Mouse (Mus musculus): ENCODE measurements around the gene Wnt9a. TPM values are rescaled to one million over a fixed set of nuclear protein-coding genes. Genes with fewer than 3 reads are reported as not detected.
"Not testable (repeated sequence)": the region's sequence is repeated elsewhere in the genome, so short reads cannot be mapped to it uniquely, and the experiment has no call there.

Gene Wnt9a
- polyA plus RNA-seq, 1 experiment from 2014 or later: 0.20 TPM

DNA sequence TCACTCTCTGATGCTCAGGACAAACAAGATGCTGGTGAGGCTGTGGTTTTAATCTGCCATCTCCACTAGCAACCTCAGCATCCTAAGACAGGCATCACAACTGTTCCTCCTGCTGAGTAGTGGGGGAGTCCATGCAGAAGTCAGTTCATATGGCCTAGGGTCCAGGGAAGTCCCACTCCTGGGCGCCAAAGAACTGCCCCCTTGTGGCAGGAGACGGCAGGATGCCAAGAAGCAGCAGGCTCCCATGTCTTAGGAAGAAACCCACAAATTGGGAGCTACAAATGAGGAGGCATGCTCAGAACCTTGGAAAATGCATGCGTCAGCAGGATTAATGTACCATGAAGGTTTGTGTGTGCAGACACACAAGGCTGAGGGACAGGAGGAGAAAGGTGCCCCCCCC lies 59.9 kb downstream of the Wnt9a start:
- no peak overlapping the region for H3K9ac ChIP-seq
- H3K4me3 ChIP-seq (replicated peaks): no peak overlapping the region
- no peak overlapping the region for H3K4me2 ChIP-seq
- H3K4me1 ChIP-seq (replicated peaks): no peaks in the 10 kb centered on the region
- no peak overlapping the region for H3K27ac ChIP-seq (replicated peaks)
- no peaks in the 10 kb centered on the region for H3K36me3 ChIP-seq (replicated peaks)
- WGBS (ENCODE audit: insufficient replicate concordance): 35% methylated on average over 3 of the region's 3 CpGs
- ATAC-seq (ENCODE audit: insufficient read depth): no peak
- no peaks in the 10 kb centered on the region for H3K9me3 ChIP-seq (replicated peaks)
- H3K27me3 ChIP-seq: no peaks in the 10 kb centered on the region

DNA sequence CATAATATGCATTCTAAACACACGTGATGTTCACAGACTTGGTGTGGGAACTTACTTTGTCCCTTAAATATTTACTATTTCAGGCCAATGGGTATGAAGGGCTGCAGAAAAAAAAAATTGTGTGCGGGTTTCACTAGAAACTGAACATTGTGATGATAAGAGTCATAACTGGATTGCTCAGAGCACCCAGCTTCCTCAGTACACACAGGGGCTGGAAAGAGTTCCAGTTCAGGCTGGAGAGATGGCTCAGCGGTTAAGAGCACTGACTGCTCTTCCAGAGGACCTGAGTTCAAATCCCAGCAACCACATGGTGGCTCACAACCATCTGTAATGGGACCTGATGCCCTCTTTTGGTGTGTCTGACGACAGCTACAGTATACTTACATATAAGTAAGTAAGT lies 61.2 kb downstream of the Wnt9a start:
- H3K9ac ChIP-seq; H3K27ac ChIP-seq (replicated peaks); H3K4me2 ChIP-seq; H3K27me3 ChIP-seq; ATAC-seq (ENCODE audit: insufficient read depth); H3K4me1 ChIP-seq (replicated peaks); H3K4me3 ChIP-seq (replicated peaks); H3K9me3 ChIP-seq (replicated peaks); H3K36me3 ChIP-seq (replicated peaks): not testable (repeated sequence)
- WGBS (ENCODE audit: insufficient replicate concordance): 59% methylated on average over 4 of the region's 4 CpGs

DNA sequence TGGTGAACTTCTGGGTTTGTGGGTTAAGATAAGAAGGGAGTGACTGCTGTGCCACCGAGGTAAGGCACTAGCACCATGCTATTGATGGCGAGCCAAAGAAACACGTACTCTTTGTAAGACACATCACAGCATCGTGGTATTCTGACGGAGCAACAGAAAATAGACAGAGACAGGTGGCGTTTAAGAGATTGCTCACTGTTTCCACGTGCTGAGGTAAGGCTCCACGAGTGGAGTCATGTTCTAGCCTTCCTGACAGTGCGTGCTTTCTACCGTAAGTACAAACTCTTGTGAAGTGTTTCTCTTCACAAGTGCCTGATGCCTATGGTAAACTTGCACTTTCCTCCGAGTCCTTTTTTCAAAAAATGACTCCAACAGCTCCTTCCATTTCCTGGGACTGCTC lies 63.1 kb downstream of the Wnt9a start:
- WGBS (ENCODE audit: insufficient replicate concordance): 42% methylated on average over 11 of the region's 11 CpGs
- Histone ChIP-seq H3K27ac (replicated peaks) (no peak overlapping the region), H3K36me3 (replicated peaks) (no peaks in the 10 kb centered on the region), H3K4me3 (replicated peaks) (no peak overlapping the region), H3K9ac (no peak overlapping the region), H3K9me3 (replicated peaks) (no peaks in the 10 kb centered on the region), H3K27me3 (no peaks in the 10 kb centered on the region), H3K4me2 (no peak overlapping the region), H3K4me1 (replicated peaks) (no peaks in the 10 kb centered on the region)
- no peak for ATAC-seq (ENCODE audit: insufficient read depth)

DNA sequence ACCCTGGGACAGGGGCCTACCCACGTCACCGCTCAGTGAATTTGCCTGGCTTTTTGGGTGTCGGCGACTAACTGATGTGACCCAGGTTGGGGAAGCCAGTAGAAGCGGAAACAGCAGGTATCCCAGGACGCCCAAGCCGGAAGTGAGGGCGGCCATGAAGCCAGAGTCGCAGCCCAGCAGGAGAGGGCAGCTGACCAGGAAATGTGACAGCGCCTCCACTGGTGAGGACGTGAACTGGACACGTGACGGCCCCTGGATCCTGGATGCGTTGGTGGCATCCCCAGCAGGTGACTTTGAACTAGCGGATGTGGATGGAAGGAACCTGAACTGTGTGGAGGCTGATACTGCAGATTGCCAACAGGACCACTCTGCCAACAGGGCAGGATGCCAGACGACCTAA lies 68.7 kb downstream of the Wnt9a start, which contains the start of gene Prss38:
TSS of gene Prss38 (minus strand) at position 183 of the 400 bp plus-strand sequence.
- Histone ChIP-seq H3K27ac (replicated peaks) (no peak within 1 kb of the TSS), H3K4me1 (replicated peaks) (no peaks in the 10 kb centered on the region), H3K9me3 (replicated peaks) (no peaks in the 10 kb centered on the region), H3K4me3 (replicated peaks) (no peak within 1 kb of the TSS), H3K9ac (no peak within 1 kb of the TSS), H3K36me3 (replicated peaks) (no peaks in the 10 kb centered on the region), H3K27me3 (no peaks in the 10 kb centered on the region), H3K4me2 (no peak within 1 kb of the TSS)
- ATAC-seq (ENCODE audit: insufficient read depth): no peak
- 70% methylated on average over 16 of the region's 16 CpGs for WGBS (ENCODE audit: insufficient replicate concordance)

GRCm38 (mm10) chr11:59377999-59378398 lies 71.3 kb downstream of the Wnt9a start:
- whole genome bisulfite sequencing (ENCODE audit: insufficient replicate concordance): 62% methylated on average over 3 of the region's 3 CpGs
- Histone ChIP-seq H3K4me2 (no peak overlapping the region), H3K9me3 (replicated peaks) (no peaks in the 10 kb centered on the region), H3K9ac (no peak overlapping the region), H3K27me3 (no peaks in the 10 kb centered on the region), H3K36me3 (replicated peaks) (no peaks in the 10 kb centered on the region), H3K4me1 (replicated peaks) (no peaks in the 10 kb centered on the region), H3K4me3 (replicated peaks) (no peak overlapping the region), H3K27ac (replicated peaks) (no peak overlapping the region)
- ATAC-seq (ENCODE audit: insufficient read depth): no peak

- H3K9ac ChIP-seq: no peak overlapping the region
- no peak overlapping the region for H3K27ac ChIP-seq (replicated peaks)
- H3K27me3 ChIP-seq: no peaks in the 10 kb centered on the region
- H3K36me3 ChIP-seq (replicated peaks): no peaks in the 10 kb centered on the region
- no peaks in the 10 kb centered on the region for H3K4me1 ChIP-seq (replicated peaks)
- ATAC-seq (ENCODE audit: insufficient read depth): no peak
- H3K4me3 ChIP-seq (replicated peaks): no peak overlapping the region
- no peaks in the 10 kb centered on the region for H3K9me3 ChIP-seq (replicated peaks)
- no peak overlapping the region for H3K4me2 ChIP-seq
Observed at GRCm38 (mm10) chr11:59379547-59379946, 72.8 kb downstream of the Wnt9a start.

Small RNA genes within 50 kb of the gene (microRNA-seq; reads per million reads assigned to microRNA genes)
- gene Gm24756: not detected

Other genes starting within 250 kb of the Wnt9a start
- 0.28 and 0.30 TPM in 2 replicates for gene Obscn, start 170.5 kb upstream of the Wnt9a start, polyA plus RNA-seq (2015; fragmentation: Nextera tagmentation; extraction: Ambion mirVana)
- gene Iba57, start 143.2 kb upstream of the Wnt9a start, polyA plus RNA-seq (2015; fragmentation: Nextera tagmentation; extraction: Ambion mirVana): 12.1 and 14.5 TPM in 2 replicates
- gene Gjc2, start 123.7 kb upstream of the Wnt9a start, polyA plus RNA-seq (2015; fragmentation: Nextera tagmentation; extraction: Ambion mirVana): 0.10 and 0.17 TPM in 2 replicates
- 54.2 and 60.8 TPM in 2 replicates for gene Guk1, start 114.7 kb upstream of the Wnt9a start, polyA plus RNA-seq (2015; fragmentation: Nextera tagmentation; extraction: Ambion mirVana)
- 50.5 and 51.0 TPM in 2 replicates for gene Mrpl55, start 104.4 kb upstream of the Wnt9a start, polyA plus RNA-seq (2015; fragmentation: Nextera tagmentation; extraction: Ambion mirVana)
- gene 2310033P09Rik, start 98.6 kb upstream of the Wnt9a start, polyA plus RNA-seq (2015; fragmentation: Nextera tagmentation; extraction: Ambion mirVana): 15.4 and 15.9 TPM in 2 replicates
- gene Arf1, start 78.7 kb upstream of the Wnt9a start, polyA plus RNA-seq (2015; fragmentation: Nextera tagmentation; extraction: Ambion mirVana): 255 and 269 TPM in 2 replicates
- gene Wnt3a, start 16.2 kb upstream of the Wnt9a start, polyA plus RNA-seq (2015; fragmentation: Nextera tagmentation; extraction: Ambion mirVana): 0.03 TPM in 1 of 2 replicates, not detected in the other
- not detected in 2 replicates for gene Prss38, start 68.7 kb downstream of the Wnt9a start, polyA plus RNA-seq (2015; fragmentation: Nextera tagmentation; extraction: Ambion mirVana)
- 3.9 and 4.3 TPM in 2 replicates for gene Jmjd4, start 143.1 kb downstream of the Wnt9a start, polyA plus RNA-seq (2015; fragmentation: Nextera tagmentation; extraction: Ambion mirVana)
- 25.4 and 27.1 TPM in 2 replicates for gene Snap47, start 144.3 kb downstream of the Wnt9a start, polyA plus RNA-seq (2015; fragmentation: Nextera tagmentation; extraction: Ambion mirVana)
- 1.4 and 1.5 TPM in 2 replicates for gene Zfp867, start 165.5 kb downstream of the Wnt9a start, polyA plus RNA-seq (2015; fragmentation: Nextera tagmentation; extraction: Ambion mirVana)
- 4.4 and 4.6 TPM in 2 replicates for gene Zkscan17, start 219.8 kb downstream of the Wnt9a start, polyA plus RNA-seq (2015; fragmentation: Nextera tagmentation; extraction: Ambion mirVana)
- gene Nlrp3, start 234.6 kb downstream of the Wnt9a start, polyA plus RNA-seq (2015; fragmentation: Nextera tagmentation; extraction: Ambion mirVana): 0.70 and 0.76 TPM in 2 replicates

Data from liver, embryonic 15.5 days (tissue).